Mouse (Mus musculus) spleen, adult 2 months (tissue): ENCODE data around the gene Nfkbib. TPM values are rescaled to one million over a fixed set of nuclear protein-coding genes. Genes with fewer than 3 reads are reported as not detected.

Source experiments
- DNase-seq, 2 experiments: peaks; one replicate each; pipeline versions ENCODE4 v3.0.0 to v3.0.0-alpha.2; 2012 to 2021; ENCODE audit warnings: low spot score in 2 of 2, low read depth in 1 of 2
- H3K27ac ChIP-seq: fragments of 200-500 bp; 2 replicates; pipeline ENCODE4 v1.5.1; 2012; ENCODE audit warnings: low read length, inconsistent platforms; ENCODE audit not compliant: insufficient read depth
- H3K27me3 ChIP-seq: fragments of 200-500 bp; 2 replicates; pipeline ENCODE4 v1.6.1; 2012; ENCODE audit warnings: mild to moderate bottlenecking, moderate library complexity, low read length, inconsistent platforms; ENCODE audit not compliant: control insufficient read depth, insufficient read depth
- H3K36me3 ChIP-seq: fragments of 200-500 bp; 2 replicates; pipeline ENCODE4 v1.6.1; 2012; ENCODE audit warnings: mild to moderate bottlenecking, low read length, inconsistent platforms; ENCODE audit not compliant: control insufficient read depth, insufficient read depth
- H3K4me1 ChIP-seq: fragments of 200-500 bp; 2 replicates; pipeline ENCODE4 v1.6.1; 2011; ENCODE audit warnings: inconsistent platforms; ENCODE audit not compliant: control insufficient read depth, insufficient read depth, insufficient read length
- H3K4me3 ChIP-seq: fragments of 200-500 bp; 2 replicates; pipeline ENCODE4 v1.5.1; 2011; ENCODE audit warnings: mild to moderate bottlenecking, inconsistent platforms; ENCODE audit not compliant: insufficient read depth, insufficient read length; ENCODE audit errors: extremely low read depth
- CTCF ChIP-seq: fragments of 200-500 bp; IDR thresholded peaks from 2 replicates; pipeline ENCODE4 v1.5.1; 2011; ENCODE audit warnings: mild to moderate bottlenecking, inconsistent platforms; ENCODE audit not compliant: insufficient read depth, insufficient read length, insufficient replicate concordance; ENCODE audit errors: extremely low read depth
- POLR2A ChIP-seq: fragments of 200-500 bp; IDR thresholded peaks from 2 replicates; pipeline ENCODE4 v1.6.1; 2011; ENCODE audit warnings: low read depth, low read length, inconsistent platforms
- WGBS: fragments of 180-500 bp; shearing (Covaris S2); methylation state at CpG from one replicate; pipeline ENCODE4 v1.1.7; 2018; 5-methylcytosine and 5-hydroxymethylcytosine counted together
- polyA plus RNA-seq: library from polyadenylated mRNA; depleted of rRNA; stranded (reverse); fragments of >200 nt; gene quantifications from 2 replicates; pipeline ENCODE4 v1.2.3, GENCODE M21; 2012; rRNA removed

Gene Nfkbib
- polyA plus RNA-seq = 51.1 and 67.9 TPM in 2 replicates

DNA sequence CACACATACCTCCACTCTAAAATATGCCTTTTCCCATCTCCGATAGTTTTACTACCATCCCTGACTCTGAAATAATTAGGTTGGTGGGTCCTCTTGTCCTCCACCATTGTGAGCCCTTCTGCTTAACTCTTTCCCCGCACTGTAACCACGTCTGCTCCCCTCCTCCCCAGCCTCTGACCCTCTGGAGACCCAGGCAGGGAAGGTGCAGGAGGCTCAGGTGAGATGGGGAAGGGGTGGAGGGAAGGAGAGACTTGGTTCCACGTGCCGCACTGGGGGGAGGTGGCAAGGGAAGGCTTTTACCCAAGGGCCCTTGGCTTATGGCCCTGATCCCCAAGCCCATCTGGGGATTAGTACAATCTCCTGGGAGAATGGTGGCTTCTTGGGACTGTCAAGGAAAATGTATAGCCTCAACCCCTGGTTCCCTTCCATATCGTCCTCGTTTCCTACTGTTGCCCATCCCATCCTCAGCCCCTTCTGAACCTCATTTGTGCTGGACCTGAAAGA, at the start of gene Nfkbib:
Nfkbib (minus strand) TSS at position 51 of the 504 bp plus-strand sequence.
- Histone ChIP-seq H3K4me3 (peak within 1 kb of the TSS; percentile 95), H3K27ac (no peak within 1 kb of the TSS), H3K36me3 (peaks cover 6% of the 10 kb centered on the region; the same call in 1 of the 2 replicates), H3K4me1 (peaks cover 7% of the 10 kb centered on the region; the same call in 1 of the 2 replicates), H3K27me3 (no peaks in the 10 kb centered on the region)
- 77% methylated on average over 7 of the region's 7 CpGs for WGBS
- DNase-seq = no peak
- TF ChIP-seq CTCF (no peak), POLR2A (no peak)

DNA sequence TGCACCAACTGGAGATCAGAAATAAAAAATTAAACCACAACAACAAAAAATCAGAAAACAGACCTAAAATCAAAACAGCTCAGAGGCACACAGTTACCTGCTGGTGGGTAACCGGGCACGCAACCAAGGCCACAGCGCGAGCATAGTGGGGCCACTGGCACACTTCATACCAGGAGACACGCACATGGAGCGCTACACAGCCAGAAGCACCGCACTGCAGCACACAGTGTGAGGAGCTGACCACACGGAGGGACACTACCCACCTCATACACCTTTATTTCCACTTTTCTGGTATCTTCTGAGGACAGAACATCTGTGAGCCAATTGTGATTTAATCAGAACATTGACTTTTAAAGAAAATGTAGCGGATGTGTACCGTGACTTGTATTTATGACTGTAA, 49.6 kb upstream of the Nfkbib start:
- Histone ChIP-seq H3K4me3 (no peak overlapping the region), H3K4me1 (peaks cover 35% of the 10 kb centered on the region; the same call in 1 of the 2 replicates), H3K36me3 (peaks cover 81% of the 10 kb centered on the region), H3K27ac (peak overlapping the region; percentile 8; the same call in 1 of the 2 replicates), H3K27me3 (no peaks in the 10 kb centered on the region)
- no peak for TF ChIP-seq CTCF
- no peak for DNase-seq
- WGBS = 83% methylated on average over 10 of the region's 10 CpGs

DNA sequence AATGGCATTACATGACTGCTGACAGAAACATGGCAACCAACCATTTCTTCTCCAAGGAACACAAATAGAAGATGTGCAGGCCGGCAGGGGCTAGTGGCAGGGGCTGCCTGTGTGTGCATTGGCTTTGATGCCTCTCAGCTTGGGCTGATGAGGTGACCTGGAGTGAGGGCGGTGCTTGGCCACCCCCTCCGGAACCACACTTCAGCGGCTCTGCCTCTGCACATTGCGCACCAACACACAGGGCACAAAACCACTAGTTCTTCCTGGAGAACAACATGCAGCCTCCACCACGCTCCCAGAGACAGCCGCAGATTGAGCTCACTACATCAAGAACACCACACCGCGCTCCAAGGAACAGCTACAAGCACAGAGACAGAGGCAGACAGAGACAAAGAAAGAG, 48.9 kb upstream of the Nfkbib start:
- Histone ChIP-seq H3K4me3 (no peak overlapping the region), H3K27me3 (no peaks in the 10 kb centered on the region), H3K36me3 (peaks cover 75% of the 10 kb centered on the region), H3K27ac (peak overlapping the region; percentile 58), H3K4me1 (peaks cover 33% of the 10 kb centered on the region; the same call in 1 of the 2 replicates)
- 44% methylated on average over 9 of the region's 9 CpGs for WGBS
- no peak for TF ChIP-seq CTCF
- TF ChIP-seq POLR2A = no peak
- peak; percentile 34 to 69 for DNase-seq

DNA sequence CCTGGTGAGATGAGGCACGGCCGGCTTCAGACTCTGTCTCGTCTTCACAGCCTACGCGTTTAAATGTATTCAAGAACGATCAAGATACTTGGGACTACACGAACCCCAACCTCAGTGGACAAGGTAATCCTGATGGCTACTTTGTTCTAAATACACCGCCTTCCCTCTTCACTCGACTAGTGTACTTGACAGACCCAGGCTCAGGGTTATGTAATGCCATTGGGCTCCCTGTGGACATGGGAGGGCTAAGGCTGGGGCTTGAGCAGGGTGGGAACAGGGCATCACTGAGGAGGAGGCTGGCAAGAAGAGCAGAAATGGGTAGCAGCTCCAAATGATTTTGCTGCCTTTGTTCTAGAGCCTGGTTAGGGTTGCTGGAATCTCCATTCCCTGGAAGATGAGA, 47.9 kb upstream of the Nfkbib start:
- peaks cover 66% of the 10 kb centered on the region for H3K36me3 ChIP-seq
- TF ChIP-seq CTCF = no peak
- TF ChIP-seq POLR2A = no peak
- no peak for DNase-seq

DNA sequence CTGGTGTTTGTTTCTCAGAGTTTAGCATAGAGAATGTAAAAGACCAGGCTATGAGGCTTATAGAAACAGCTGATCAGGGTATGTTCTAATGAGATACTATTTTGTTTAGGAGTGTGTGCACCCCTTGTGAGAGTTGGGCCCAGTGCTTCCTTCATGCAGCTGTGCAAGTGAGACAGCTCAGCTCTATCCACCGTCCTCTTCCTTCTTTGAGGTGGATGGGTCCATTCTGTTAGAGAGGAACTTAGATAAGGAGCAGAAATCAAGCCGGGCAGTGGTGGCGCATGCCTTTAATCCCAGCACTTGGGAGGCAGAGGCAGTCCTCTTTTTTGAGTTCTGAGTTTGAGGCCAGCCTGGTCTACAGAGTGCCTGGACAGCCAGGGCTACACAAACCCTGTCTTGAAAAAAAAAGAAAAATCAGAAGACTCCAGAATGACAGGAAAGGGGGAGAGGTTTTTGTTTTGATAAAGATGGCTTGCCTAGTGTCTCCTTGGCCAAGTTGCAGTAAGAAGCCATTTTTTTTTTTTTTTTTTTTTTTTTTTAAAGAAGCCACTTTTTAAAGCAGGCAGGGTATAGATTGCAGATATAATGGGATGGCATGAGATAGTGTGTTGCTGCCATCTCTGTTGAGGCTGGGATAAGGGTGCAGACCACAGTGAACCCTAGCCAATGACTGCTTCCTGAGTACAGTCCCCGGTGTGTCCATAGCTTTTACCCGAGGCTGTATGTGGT, 47.2 kb upstream of the Nfkbib start:
- Histone ChIP-seq H3K36me3 (peaks cover 62% of the 10 kb centered on the region), H3K27me3 (no peaks in the 10 kb centered on the region)

More for the DNA sequence above, 47.9 kb upstream of the Nfkbib start:
- H3K4me3 ChIP-seq = no peak overlapping the region
- H3K27ac ChIP-seq = no peak overlapping the region
- H3K4me1 ChIP-seq = peaks cover 25% of the 10 kb centered on the region; the same call in 1 of the 2 replicates
- WGBS = 93% methylated on average over 9 of the region's 9 CpGs
- no peaks in the 10 kb centered on the region for H3K27me3 ChIP-seq

DNA sequence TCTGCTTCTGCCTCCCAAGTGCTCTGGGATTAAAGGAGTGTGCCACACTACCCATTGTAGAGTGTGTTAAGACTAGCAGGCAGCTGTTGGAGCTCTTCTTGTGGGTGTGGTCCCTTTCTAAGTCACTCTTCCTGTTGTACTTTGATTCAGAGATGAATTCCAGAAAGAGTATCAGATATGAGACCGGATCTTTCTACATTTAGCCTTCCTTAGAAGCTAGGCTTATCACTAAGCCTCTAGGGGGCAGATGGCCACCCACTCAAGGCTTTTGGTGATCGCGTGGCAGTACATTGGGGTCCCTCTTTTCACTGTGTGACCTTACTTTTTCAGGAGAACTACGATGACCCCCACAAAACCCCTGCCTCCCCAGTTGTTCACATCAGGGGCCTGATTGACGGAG, 45.6 kb upstream of the Nfkbib start:
- WGBS = 53% methylated on average over 5 of the region's 5 CpGs
- TF ChIP-seq POLR2A (no peak), CTCF (no peak)
- H3K36me3 ChIP-seq = peaks cover 50% of the 10 kb centered on the region
- no peak overlapping the region for H3K27ac ChIP-seq
- no peak overlapping the region for H3K4me3 ChIP-seq
- peaks cover 28% of the 10 kb centered on the region; the same call in 1 of the 2 replicates for H3K4me1 ChIP-seq
- no peaks in the 10 kb centered on the region for H3K27me3 ChIP-seq
- no peak for DNase-seq

More for the DNA sequence above, 47.2 kb upstream of the Nfkbib start:
- Histone ChIP-seq H3K27ac (no peak overlapping the region), H3K4me1 (peaks cover 24% of the 10 kb centered on the region; the same call in 1 of the 2 replicates), H3K4me3 (no peak overlapping the region)
- no peak for DNase-seq
- 75% methylated on average over 5 of the region's 5 CpGs for WGBS
- TF ChIP-seq POLR2A (no peak), CTCF (no peak)

DNA sequence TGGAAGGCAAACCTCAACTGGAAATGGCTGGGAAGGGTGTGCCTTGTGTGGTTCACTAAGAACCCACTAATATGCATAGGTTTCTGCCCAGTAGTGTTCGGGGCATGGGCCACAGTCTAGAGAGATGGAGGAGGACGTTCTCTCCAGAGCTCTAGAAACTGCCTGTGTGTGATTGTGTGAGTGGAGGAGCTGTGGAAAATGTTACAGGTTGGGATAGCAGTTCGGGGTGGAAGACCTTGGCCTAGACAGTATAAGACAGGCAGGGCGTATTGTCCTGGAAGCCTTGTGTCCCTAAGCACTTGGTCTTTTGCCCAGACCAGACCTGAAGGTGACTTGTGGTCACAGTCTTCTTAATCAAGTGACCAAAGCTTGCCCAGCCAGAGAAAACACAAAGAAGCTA, 45.1 kb upstream of the Nfkbib start:
- 39% methylated on average over 4 of the region's 4 CpGs for WGBS
- Histone ChIP-seq H3K27ac (no peak overlapping the region), H3K4me1 (peaks cover 29% of the 10 kb centered on the region; the same call in 1 of the 2 replicates), H3K36me3 (peaks cover 46% of the 10 kb centered on the region), H3K4me3 (peak overlapping the region; percentile 12; the same call in 1 of the 2 replicates), H3K27me3 (no peaks in the 10 kb centered on the region)
- no peak for DNase-seq
- no peak for TF ChIP-seq CTCF
